Mouse (Mus musculus): ENCODE results near the gene Mup11. TPM values are rescaled to one million over a fixed set of nuclear protein-coding genes. Genes with fewer than 3 reads are reported as not detected.

Gene Mup11
- polyA plus RNA-seq (2015; fragmentation: Nextera tagmentation; extraction: Ambion mirVana) = not detected in 2 replicates

GRCm38 (mm10) chr4:60662311-60662710 lies at the start of gene Mup11:
Mup11 (minus strand) TSS chr4:60662411.

Other genes with a start within 250 kb of the Mup11 start
- gene Mup9, start 240.5 kb downstream of the Mup11 start, polyA plus RNA-seq (2015; fragmentation: Nextera tagmentation; extraction: Ambion mirVana) = 0.68 TPM in 1 of 2 replicates, not detected in the other
- not detected in 2 replicates for gene Mup1, start 160.5 kb downstream of the Mup11 start, polyA plus RNA-seq (2015; fragmentation: Nextera tagmentation; extraction: Ambion mirVana)
- gene Mup10, start 80.2 kb downstream of the Mup11 start, polyA plus RNA-seq (2015; fragmentation: Nextera tagmentation; extraction: Ambion mirVana) = not detected in 2 replicates
- not detected in 2 replicates for gene Mup12, start 78.9 kb upstream of the Mup11 start, polyA plus RNA-seq (2015; fragmentation: Nextera tagmentation; extraction: Ambion mirVana)
- not detected in 2 replicates for gene Mup22, start 159.1 kb upstream of the Mup11 start, polyA plus RNA-seq (2015; fragmentation: Nextera tagmentation; extraction: Ambion mirVana)

All from neural tube, postnatal 0 days (tissue).